Mouse (Mus musculus): ENCODE measurements at regions not wholly inside any gene's neighbourhood (a gene's known extent, or its start where the extent isn't known, plus 50 kb on each side); places are given as distances from the start of the nearest gene placed in this dataset.
"Not testable (repeated sequence)": the region's sequence is repeated elsewhere in the genome, so short reads cannot be mapped to it uniquely, and the experiment has no call there.

DNA sequence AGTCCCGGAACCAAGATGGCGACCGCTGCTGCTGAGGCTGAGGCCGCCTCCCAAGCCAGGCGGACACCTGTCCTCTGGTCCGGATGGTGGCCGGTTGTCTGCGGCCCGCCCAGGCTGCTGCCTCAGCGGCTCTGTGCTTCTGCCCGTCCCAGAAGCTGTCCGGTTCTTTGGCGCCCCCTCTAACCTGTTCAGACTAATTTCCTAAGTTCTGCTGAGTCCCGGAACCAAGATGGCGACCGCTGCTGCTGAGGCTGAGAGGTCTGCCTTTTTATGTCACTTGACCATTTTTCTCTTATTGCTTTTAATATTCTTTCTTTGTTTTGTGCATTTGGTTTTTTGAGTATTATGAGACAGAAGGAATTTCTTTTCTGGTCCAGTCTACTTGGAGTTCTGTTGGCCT lies 140.4 kb downstream of the Gm11077 start:
- not testable (repeated sequence) for H3K4me1 ChIP-seq; H3K36me3 ChIP-seq (replicated peaks); H3K27me3 ChIP-seq; H3K4me2 ChIP-seq; ATAC-seq (ENCODE audit: low FRiP score); H3K9me3 ChIP-seq; H3K9ac ChIP-seq; H3K4me3 ChIP-seq (replicated peaks); H3K27ac ChIP-seq
- WGBS, result 97% methylated on average over 10 of the region's 16 CpGs

DNA sequence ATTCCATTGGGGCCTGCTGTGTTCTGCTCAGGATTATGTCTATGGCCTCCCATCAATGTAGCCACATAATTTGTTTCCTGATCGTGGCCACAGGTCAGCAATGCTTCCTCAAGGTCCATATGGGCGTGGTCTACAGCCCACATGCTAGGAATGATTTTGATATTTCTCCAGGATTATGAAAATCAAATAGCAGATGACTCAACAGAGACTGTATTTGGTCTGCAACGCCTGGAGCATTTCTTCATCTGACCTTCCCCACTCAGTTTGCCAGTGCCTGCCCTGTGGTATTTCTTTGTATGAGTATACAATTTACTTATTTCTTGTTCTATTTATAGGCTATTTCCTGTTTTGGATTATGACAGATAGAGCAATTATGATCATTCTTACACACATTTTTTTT lies 145.7 kb downstream of the Gm11077 start:
- Histone ChIP-seq H3K9ac (no peak overlapping the region), H3K9me3 (no peaks in the 10 kb centered on the region), H3K36me3 (replicated peaks) (no peaks in the 10 kb centered on the region), H3K27me3 (no peaks in the 10 kb centered on the region), H3K27ac (no peak overlapping the region), H3K4me2 (no peak overlapping the region), H3K4me3 (replicated peaks) (no peak overlapping the region), H3K4me1 (no peaks in the 10 kb centered on the region)
- 73% methylated on average over 3 of the region's 3 CpGs for WGBS
- ATAC-seq (ENCODE audit: low FRiP score), result no peak

DNA sequence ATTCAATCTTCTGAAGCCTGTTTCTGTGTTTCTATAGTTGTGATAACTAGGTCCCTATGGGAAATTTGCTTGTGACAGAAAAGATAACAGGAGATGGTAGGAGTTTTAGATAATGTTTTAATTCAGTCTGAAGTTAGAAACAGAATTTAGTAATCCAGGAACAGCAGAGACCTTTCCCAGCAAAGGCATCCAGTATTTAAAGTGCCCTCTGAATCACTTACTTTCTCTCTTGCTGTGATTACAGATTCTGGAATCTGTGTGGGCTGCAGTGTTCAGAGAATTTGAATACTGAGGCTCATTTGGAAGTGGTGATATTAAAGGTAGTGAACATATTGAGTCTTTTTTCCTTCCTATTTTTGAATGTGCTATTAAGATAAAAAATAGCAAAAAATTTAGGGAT lies 154.6 kb downstream of the Gm11077 start:
- Histone ChIP-seq H3K9me3 (no peaks in the 10 kb centered on the region), H3K4me1 (no peaks in the 10 kb centered on the region), H3K9ac (no peak overlapping the region), H3K36me3 (replicated peaks) (no peaks in the 10 kb centered on the region), H3K27me3 (no peaks in the 10 kb centered on the region), H3K4me2 (no peak overlapping the region), H3K27ac (no peak overlapping the region), H3K4me3 (replicated peaks) (no peak overlapping the region)
- ATAC-seq (ENCODE audit: low FRiP score), result no peak

DNA sequence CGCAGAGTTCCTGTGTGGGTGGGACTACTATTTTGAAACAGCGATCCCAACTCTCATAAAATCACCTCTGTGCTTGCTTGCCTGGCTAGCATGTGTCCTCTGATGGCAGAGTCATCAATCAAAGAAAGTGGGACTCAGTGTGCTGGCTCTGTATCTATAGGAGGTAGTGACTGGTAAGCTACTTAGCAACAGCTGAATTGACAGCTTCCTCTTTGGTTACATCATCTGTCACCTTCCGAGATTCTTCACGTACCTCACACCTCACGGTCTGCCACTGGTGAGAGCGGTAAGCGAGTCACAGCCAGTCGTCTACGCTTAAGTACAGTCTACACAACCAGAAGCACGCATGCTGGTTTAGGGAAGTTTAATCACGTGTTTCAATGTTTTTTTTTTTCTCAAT lies 159.5 kb downstream of the Gm11077 start:
- Histone ChIP-seq H3K27me3 (no peaks in the 10 kb centered on the region), H3K4me3 (replicated peaks) (no peak overlapping the region), H3K36me3 (replicated peaks) (no peaks in the 10 kb centered on the region), H3K4me1 (no peaks in the 10 kb centered on the region), H3K27ac (no peak overlapping the region), H3K4me2 (no peak overlapping the region), H3K9me3 (no peaks in the 10 kb centered on the region), H3K9ac (no peak overlapping the region)
- 71% methylated on average over 11 of the region's 11 CpGs for WGBS
- ATAC-seq (ENCODE audit: low FRiP score), result 0 out of 2 replicates have a peak, but pooled peaks have one; percentile 23

DNA sequence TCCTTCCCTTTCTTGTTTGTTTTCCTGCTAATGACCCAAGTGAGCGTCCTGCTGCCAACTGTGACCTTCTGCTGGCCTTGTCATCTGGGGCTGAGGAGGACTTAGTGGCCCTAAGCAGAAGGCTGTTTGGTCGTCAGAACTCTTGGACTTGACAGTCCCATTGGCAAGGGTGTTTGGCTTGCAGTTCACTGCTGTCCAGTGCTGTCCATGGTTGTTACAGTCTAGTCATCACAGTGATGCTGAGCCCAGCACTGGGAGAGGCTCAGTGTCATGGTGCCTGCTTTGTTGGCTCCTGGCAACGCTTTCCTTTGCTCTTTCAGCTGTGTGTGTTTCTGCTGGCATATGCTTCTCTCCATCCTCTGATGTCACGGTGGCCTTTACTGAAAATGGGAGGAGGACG lies 161.0 kb downstream of the Gm11077 start:
- Histone ChIP-seq H3K27ac (no peak overlapping the region), H3K9me3 (no peaks in the 10 kb centered on the region), H3K36me3 (replicated peaks) (no peaks in the 10 kb centered on the region), H3K4me2 (no peak overlapping the region), H3K4me1 (0 out of 2 replicates have a peak, but pooled peaks cover 3% of the 10 kb centered on the region), H3K4me3 (replicated peaks) (no peak overlapping the region), H3K9ac (no peak overlapping the region), H3K27me3 (no peaks in the 10 kb centered on the region)
- WGBS, result 78% methylated on average over 5 of the region's 5 CpGs
- ATAC-seq (ENCODE audit: low FRiP score), result no peak

DNA sequence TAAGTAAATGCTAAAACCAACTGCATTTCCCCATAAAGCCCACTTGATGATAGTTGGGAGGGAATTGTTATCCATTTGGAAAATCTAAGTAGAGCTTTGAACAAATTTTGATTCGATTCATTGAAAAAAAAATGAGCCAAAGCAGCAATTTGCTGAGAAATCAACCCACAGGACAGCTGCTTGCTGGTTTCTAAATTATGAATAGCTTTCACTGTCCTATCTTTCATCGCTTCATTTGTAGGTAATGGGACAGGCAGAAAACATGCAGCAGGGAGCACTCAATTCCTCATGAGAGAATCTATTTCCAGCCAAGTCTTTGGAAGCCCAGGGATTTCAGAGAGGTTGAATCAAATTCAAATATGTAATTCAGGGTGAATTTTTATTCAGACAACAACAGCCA lies 161.5 kb downstream of the Gm11077 start:
- peaks cover 6% of the 10 kb centered on the region; the same call in 1 of the 2 replicates for H3K4me1 ChIP-seq
- H3K4me2 ChIP-seq, result no peak overlapping the region
- H3K27ac ChIP-seq, result no peak overlapping the region
- no peak for ATAC-seq (ENCODE audit: low FRiP score)
- H3K9me3 ChIP-seq, result no peaks in the 10 kb centered on the region
- no peak overlapping the region for H3K4me3 ChIP-seq (replicated peaks)
- 87% methylated on average over 2 of the region's 2 CpGs for WGBS
- H3K9ac ChIP-seq, result no peak overlapping the region
- H3K36me3 ChIP-seq (replicated peaks), result no peaks in the 10 kb centered on the region
- H3K27me3 ChIP-seq, result no peaks in the 10 kb centered on the region

DNA sequence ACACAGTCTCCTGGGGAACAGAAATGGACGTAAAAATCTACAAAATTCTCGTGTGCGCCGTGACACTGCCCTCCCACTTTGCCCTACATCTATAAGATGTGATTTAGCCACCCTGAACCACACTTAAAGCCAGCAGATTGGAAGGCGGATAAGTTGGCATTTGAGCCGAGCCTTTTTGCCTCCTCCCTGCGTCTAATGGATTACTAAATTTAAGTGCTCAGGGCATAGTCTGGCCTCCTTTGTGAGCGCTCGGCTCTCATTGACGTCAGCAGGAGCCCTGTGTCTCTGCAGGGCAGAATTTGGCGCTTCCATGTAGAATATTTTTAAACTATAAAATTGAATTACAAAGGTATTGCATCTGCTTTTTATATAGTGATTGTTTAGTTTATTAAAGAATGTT lies 165.4 kb downstream of the Gm11077 start:
- ATAC-seq (ENCODE audit: low FRiP score), result 0 out of 2 replicates have a peak, but pooled peaks have one; percentile 31
- WGBS, result 62% methylated on average over 11 of the region's 11 CpGs
- Histone ChIP-seq H3K27me3 (no peaks in the 10 kb centered on the region), H3K9ac (no peak overlapping the region), H3K9me3 (no peaks in the 10 kb centered on the region), H3K4me1 (peaks cover 6% of the 10 kb centered on the region; the same call in 1 of the 2 replicates), H3K27ac (no peak overlapping the region), H3K4me3 (replicated peaks) (no peak overlapping the region), H3K4me2 (no peak overlapping the region), H3K36me3 (replicated peaks) (no peaks in the 10 kb centered on the region)

DNA sequence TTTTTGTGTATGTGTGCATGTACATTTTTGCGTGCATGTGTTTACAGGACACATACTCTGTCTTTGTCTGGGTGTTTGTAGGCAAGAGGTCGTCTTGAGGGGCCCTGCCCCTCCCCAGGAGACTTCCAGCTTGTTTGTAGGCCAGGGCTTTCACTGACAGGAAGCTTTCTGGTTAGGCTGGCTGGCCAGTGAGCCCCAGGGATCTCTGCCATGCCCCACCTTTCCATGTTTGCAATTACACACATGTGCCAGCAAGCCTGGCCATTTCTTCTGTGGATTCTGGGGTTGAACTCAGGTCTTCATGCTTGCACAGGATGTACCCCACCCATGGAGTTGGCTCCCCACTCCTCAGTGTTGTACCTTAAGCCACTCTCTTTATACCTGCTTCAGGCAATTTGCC lies 166.4 kb downstream of the Gm11077 start:
- Histone ChIP-seq H3K4me2 (no peak overlapping the region), H3K9me3 (no peaks in the 10 kb centered on the region), H3K36me3 (replicated peaks) (no peaks in the 10 kb centered on the region), H3K4me1 (peaks cover 6% of the 10 kb centered on the region; the same call in 1 of the 2 replicates), H3K9ac (no peak overlapping the region), H3K27ac (no peak overlapping the region), H3K4me3 (replicated peaks) (no peak overlapping the region), H3K27me3 (no peaks in the 10 kb centered on the region)
- WGBS, result 63% methylated on average over 2 of the region's 2 CpGs
- ATAC-seq (ENCODE audit: low FRiP score), result no peak

DNA sequence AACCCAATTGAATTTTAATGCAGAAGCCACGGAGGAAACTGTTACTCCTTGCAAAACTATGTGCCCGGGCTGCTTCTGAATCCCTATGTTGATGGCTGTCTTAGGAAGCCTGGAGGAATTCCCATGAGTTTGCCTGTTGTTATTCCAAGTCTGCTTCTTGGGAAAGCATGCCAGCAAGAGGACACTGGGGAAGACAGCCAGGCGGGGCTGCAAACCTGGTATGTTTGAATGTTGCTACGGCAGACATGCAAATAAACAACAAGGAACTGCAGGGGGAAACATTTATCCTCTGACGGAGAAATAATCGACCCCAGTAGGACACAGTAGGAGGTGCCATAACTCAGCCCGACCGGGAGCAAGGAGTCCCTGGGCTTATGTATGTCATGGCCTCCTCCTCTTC lies 168.0 kb downstream of the Gm11077 start:
- 60% methylated on average over 8 of the region's 8 CpGs for WGBS

DNA sequence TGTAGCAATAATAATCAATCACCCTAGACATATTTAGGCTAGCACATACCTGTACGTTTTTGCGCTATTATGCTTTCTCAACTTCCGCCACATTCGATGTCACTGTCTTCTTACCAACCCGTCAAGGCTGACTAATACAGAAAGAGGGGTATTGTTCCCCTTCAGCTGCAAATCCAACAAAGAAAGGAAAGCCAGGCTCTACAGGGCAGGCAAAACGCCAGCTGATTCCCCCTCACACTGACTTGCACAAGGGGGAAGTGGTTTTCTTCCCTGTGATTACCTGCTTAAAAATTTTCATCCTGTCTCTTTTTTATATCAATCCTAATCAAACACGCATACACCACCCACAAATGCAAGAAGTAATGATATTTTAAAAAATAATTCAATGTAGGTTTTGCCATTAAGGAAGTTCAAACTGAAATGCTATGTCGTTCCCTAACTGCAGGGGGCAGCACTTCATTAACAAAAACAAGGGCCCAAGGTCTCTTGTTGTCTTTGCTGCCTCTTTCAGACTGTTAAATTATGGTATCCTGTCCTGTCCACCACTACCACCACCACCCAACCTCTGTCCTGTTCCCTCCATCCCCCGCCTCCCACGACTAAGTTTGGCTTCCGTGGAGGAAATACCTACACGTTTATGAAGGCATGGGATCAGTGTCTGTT lies 195.4 kb downstream of the Gm11077 start:
- H3K9ac ChIP-seq, result no peak overlapping the region
- H3K27ac ChIP-seq, result no peak overlapping the region
- H3K9me3 ChIP-seq, result no peaks in the 10 kb centered on the region
- no peaks in the 10 kb centered on the region for H3K27me3 ChIP-seq
- no peaks in the 10 kb centered on the region for H3K4me1 ChIP-seq
- H3K4me2 ChIP-seq, result no peak overlapping the region
- 0 out of 2 replicates have a peak, but pooled peaks have one; percentile 62 for ATAC-seq (ENCODE audit: low FRiP score)
- WGBS, result 54% methylated on average over 12 of the region's 12 CpGs
- no peak overlapping the region for H3K4me3 ChIP-seq (replicated peaks)
- H3K36me3 ChIP-seq (replicated peaks), result no peaks in the 10 kb centered on the region

More for the DNA sequence above, 168.0 kb downstream of the Gm11077 start:
- Histone ChIP-seq H3K27me3 (no peaks in the 10 kb centered on the region), H3K36me3 (replicated peaks) (no peaks in the 10 kb centered on the region), H3K4me3 (replicated peaks) (no peak overlapping the region), H3K9ac (no peak overlapping the region), H3K4me1 (peaks cover 6% of the 10 kb centered on the region; the same call in 1 of the 2 replicates), H3K4me2 (no peak overlapping the region), H3K27ac (no peak overlapping the region), H3K9me3 (no peaks in the 10 kb centered on the region)
- ATAC-seq (ENCODE audit: low FRiP score), result no peak

DNA sequence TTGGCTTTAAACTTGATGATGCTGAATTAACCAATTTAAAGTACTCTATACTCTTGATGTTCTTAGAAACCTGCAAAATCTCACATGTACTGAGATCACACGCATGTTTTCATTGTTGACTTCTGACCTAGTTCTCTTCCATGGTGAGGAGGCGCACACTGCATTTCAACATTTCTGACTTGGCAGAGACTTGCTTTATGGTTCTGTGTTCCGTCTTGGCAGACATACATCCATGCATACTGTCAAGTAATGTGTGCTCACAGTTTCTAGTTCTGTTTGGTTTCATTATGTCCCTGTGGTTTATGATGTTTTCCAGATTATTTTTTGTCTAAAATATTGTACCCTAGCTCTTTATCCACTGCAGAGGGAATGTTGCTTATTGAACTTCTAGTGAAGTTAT lies 198.5 kb downstream of the Gm11077 start:
- no peak for ATAC-seq (ENCODE audit: low FRiP score)
- no peaks in the 10 kb centered on the region for H3K9me3 ChIP-seq
- no peaks in the 10 kb centered on the region for H3K27me3 ChIP-seq
- no peak overlapping the region for H3K9ac ChIP-seq
- H3K36me3 ChIP-seq (replicated peaks), result no peaks in the 10 kb centered on the region
- H3K27ac ChIP-seq, result no peak overlapping the region
- no peaks in the 10 kb centered on the region for H3K4me1 ChIP-seq
- H3K4me3 ChIP-seq (replicated peaks), result no peak overlapping the region
- WGBS, result 94% methylated on average over 3 of the region's 3 CpGs
- no peak overlapping the region for H3K4me2 ChIP-seq

DNA sequence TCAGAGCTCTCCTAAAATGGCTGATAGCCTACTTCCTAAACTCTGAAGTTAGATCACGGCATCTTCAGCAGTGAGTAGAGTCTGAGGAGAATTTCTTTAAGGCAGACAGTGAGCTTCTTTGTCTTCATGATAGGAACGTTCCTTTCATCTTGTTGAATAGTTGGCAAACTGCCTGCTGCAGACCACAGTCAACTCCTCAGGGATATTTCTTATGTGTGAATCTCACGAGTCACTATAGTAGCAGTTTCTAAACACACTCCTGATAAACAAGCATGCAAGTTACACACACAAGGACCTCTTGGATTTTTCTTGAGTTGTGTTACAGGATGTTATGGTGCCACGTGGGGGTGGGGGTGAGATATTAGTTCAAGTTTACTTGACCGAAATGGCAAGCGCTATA lies 205.2 kb downstream of the Gm11077 start:
- Histone ChIP-seq H3K36me3 (replicated peaks) (no peaks in the 10 kb centered on the region), H3K4me2 (no peak overlapping the region), H3K4me1 (no peaks in the 10 kb centered on the region), H3K27ac (no peak overlapping the region), H3K4me3 (replicated peaks) (no peak overlapping the region), H3K9me3 (no peaks in the 10 kb centered on the region), H3K27me3 (no peaks in the 10 kb centered on the region), H3K9ac (no peak overlapping the region)
- no peak for ATAC-seq (ENCODE audit: low FRiP score)
- 80% methylated on average over 6 of the region's 6 CpGs for WGBS

DNA sequence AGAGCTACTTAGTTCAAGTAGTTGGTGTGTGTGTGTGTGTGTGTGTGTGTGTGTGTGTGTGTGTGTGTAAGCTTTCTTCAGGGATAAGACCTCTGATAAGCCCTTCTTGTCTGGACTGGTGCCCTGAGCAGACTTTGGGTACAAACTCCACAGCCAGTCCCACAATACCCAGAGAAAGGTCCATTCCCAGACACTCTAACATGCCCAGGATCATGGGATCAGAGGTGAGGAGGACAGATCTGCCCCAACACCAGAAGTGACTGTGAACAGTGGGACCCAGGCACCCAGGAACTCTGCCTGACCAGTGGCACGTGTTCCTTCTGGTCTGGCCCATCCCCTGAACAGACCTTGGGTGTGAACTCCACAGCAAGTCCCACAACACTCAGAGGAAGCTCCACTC lies 208.9 kb downstream of the Gm11077 start:
- H3K27me3 ChIP-seq, result no peaks in the 10 kb centered on the region
- H3K9me3 ChIP-seq, result no peaks in the 10 kb centered on the region
- 74% methylated on average over 1 of the region's 1 CpGs for WGBS
- H3K4me1 ChIP-seq, result no peaks in the 10 kb centered on the region
- H3K9ac ChIP-seq, result no peak overlapping the region
- ATAC-seq (ENCODE audit: low FRiP score), result no peak
- no peak overlapping the region for H3K4me2 ChIP-seq
- no peaks in the 10 kb centered on the region for H3K36me3 ChIP-seq (replicated peaks)
- H3K4me3 ChIP-seq (replicated peaks), result no peak overlapping the region
- no peak overlapping the region for H3K27ac ChIP-seq
